Mouse (Mus musculus) heart, adult 8-10 months (tissue): ENCODE measurements around the gene Pde4d. TPM values are rescaled to one million over a fixed set of nuclear protein-coding genes. Genes with fewer than 3 reads are reported as not detected.
A peak's percentile ranks its signal among the peaks of the same experiment; 100 is the strongest.

Experiments used
- DNase-seq: peaks from one replicate; pipeline ENCODE4 v3.0.0; 2022; ENCODE audit warnings: low spot score
- total RNA-seq, 4 experiments: library from RNA; stranded (reverse); gene quantifications; 2 replicates each; pipeline ENCODE4 v1.2.4; 2022

The Pde4d gene
- total RNA-seq, 4 experiments from 2014 or later, result 35.5 to 45.7 (median 42.5) TPM

- no peak for DNase-seq
Observed at GRCm38 (mm10) chr13:109175281-109175680, 725.5 kb downstream of the Pde4d start.

- DNase-seq, result no peak
Observed at GRCm38 (mm10) chr13:109175852-109176621, 726.3 kb downstream of the Pde4d start.

GRCm38 (mm10) chr13:109181363-109181762 is 731.6 kb downstream of the Pde4d start:
- no peak for DNase-seq

GRCm38 (mm10) chr13:109190652-109191051 is 740.9 kb downstream of the Pde4d start:
- no peak for DNase-seq

GRCm38 (mm10) chr13:109191176-109191575 is 741.4 kb downstream of the Pde4d start:
- DNase-seq, result no peak

GRCm38 (mm10) chr13:109205541-109205940 is 755.8 kb downstream of the Pde4d start:
- DNase-seq, result no peak

GRCm38 (mm10) chr13:109208607-109209006 is 758.9 kb downstream of the Pde4d start:
- DNase-seq, result no peak

GRCm38 (mm10) chr13:109209413-109209812 is 759.7 kb downstream of the Pde4d start:
- DNase-seq, result peak; percentile 31

GRCm38 (mm10) chr13:109210403-109210802 is 760.7 kb downstream of the Pde4d start:
- DNase-seq, result peak; percentile 57

GRCm38 (mm10) chr13:109211471-109211870 is 761.7 kb downstream of the Pde4d start:
- no peak for DNase-seq

GRCm38 (mm10) chr13:109211941-109212487 is 762.3 kb downstream of the Pde4d start:
- no peak for DNase-seq

- no peak for DNase-seq
Observed at GRCm38 (mm10) chr13:109212788-109213473, 763.2 kb downstream of the Pde4d start.

GRCm38 (mm10) chr13:109219019-109219725 is 769.4 kb downstream of the Pde4d start:
- no peak for DNase-seq

- peak; percentile 63 for DNase-seq
Observed at GRCm38 (mm10) chr13:109228967-109229617, 779.3 kb downstream of the Pde4d start.

- no peak for DNase-seq
Observed at GRCm38 (mm10) chr13:109229618-109230334, 780.0 kb downstream of the Pde4d start.

- DNase-seq, result no peak
Observed at GRCm38 (mm10) chr13:109230335-109230987, 780.7 kb downstream of the Pde4d start.

- DNase-seq, result no peak
Observed at GRCm38 (mm10) chr13:109231848-109232460, 782.2 kb downstream of the Pde4d start.

GRCm38 (mm10) chr13:109232531-109232930 is 782.8 kb downstream of the Pde4d start:
- DNase-seq, result no peak

- no peak for DNase-seq
Observed at GRCm38 (mm10) chr13:109233911-109234613, 784.3 kb downstream of the Pde4d start.
